Mouse (Mus musculus): ENCODE data around the gene Atp2b2. TPM values are rescaled to one million over a fixed set of nuclear protein-coding genes. Genes with fewer than 3 reads are reported as not detected.

Atp2b2 gene
- polyA plus RNA-seq, 1 experiment from 2014 or later: 37.9 TPM

DNA sequence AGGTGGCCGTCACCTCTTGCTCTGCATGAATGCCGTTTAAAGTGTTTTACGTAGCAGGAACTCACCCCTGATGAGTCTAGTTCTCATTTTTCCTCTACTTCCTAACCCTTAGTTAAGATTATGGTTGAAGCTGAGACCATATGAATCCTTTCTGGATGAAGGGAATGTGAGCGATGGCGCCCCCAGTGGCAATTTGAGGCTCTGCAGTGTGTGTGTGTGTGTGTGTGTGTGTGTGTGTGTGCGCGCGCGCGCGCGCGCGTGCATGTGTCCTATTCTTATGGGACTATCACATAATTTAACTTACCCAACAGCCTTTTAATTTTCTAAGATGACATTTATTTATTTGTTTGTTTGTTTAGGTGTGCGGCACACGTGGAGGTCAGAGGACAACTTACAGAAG, 131.3 kb downstream of the Atp2b2 start:
- no peak for ATAC-seq (ENCODE audit: low FRiP score)

DNA sequence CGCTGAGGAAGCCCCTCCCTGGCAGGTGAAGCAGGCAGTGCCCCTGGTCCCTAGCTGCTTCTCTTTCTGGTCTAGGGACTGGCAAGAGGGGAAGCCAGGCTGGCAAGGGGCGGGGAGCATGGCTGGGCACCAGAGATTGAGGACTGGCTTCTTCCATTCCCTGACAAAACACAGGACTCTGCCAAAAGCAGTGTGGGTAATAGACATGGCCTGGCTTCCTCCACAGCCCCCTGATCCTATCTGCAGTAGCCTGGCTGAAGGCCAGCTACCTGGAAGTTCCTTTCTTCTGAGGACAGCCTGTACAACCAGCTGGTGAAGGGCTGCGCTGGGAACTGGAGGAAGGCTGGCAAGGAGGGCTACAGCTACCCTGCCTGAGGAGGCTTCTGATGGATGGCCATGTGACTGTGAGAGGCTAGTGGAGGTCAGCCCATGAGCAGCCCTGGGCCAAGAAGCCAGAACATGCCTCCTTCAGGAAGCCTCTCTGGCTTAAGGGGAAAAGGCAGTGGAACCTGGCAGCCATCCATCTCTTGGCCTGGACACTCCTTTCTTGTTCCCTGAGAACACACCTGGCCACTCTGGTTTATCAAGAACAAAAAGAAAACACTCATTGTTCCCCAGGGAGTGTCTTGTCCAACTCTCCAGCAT, 131.9 kb downstream of the Atp2b2 start:
- no peak for ATAC-seq (ENCODE audit: low FRiP score)
- 82% methylated on average over 3 of the region's 3 CpGs for WGBS
- H3K9me3 ChIP-seq (replicated peaks): no peaks in the 10 kb centered on the region

More for the DNA sequence above, 131.3 kb downstream of the Atp2b2 start:
- Histone ChIP-seq H3K4me3 (replicated peaks) (no peak overlapping the region), H3K27ac (replicated peaks) (no peak overlapping the region), H3K4me2 (no peak overlapping the region), H3K27me3 (replicated peaks) (no peaks in the 10 kb centered on the region), H3K9me3 (replicated peaks) (no peaks in the 10 kb centered on the region), H3K9ac (replicated peaks) (no peak overlapping the region), H3K36me3 (no peaks in the 10 kb centered on the region), H3K4me1 (no peaks in the 10 kb centered on the region)
- WGBS: 79% methylated on average over 16 of the region's 16 CpGs

DNA sequence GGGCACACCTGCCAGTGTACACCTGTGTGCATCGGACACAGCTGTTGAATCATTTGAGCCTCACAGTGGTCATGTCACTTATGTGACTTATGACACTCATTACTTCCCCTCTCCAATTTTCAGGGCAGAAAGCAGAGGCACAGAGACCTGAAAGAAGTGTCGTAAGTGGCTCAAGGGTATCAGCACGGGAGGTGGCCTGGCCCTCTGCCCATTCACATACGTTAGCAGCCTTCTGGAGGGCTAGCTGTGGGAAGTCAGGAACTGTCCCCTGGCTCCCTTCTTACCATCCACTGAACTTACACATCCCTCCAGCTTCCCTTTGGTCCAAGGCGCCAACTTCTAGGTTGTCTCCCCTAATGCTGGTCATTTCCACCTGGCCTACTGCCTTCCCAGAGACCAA, 132.6 kb downstream of the Atp2b2 start:
- ATAC-seq (ENCODE audit: low FRiP score): no peak
- no peaks in the 10 kb centered on the region for H3K9me3 ChIP-seq (replicated peaks)
- no peak overlapping the region for H3K4me2 ChIP-seq
- 60% methylated on average over 5 of the region's 5 CpGs for WGBS
- no peak overlapping the region for H3K4me3 ChIP-seq (replicated peaks)
- no peaks in the 10 kb centered on the region for H3K4me1 ChIP-seq
- H3K27me3 ChIP-seq (replicated peaks): no peaks in the 10 kb centered on the region
- H3K9ac ChIP-seq (replicated peaks): no peak overlapping the region
- no peak overlapping the region for H3K27ac ChIP-seq (replicated peaks)
- H3K36me3 ChIP-seq: no peaks in the 10 kb centered on the region

More for the DNA sequence above, 131.9 kb downstream of the Atp2b2 start:
- H3K4me2 ChIP-seq: no peak overlapping the region
- H3K9ac ChIP-seq (replicated peaks): no peak overlapping the region
- no peak overlapping the region for H3K4me3 ChIP-seq (replicated peaks)
- H3K27ac ChIP-seq (replicated peaks): no peak overlapping the region
- no peaks in the 10 kb centered on the region for H3K4me1 ChIP-seq
- no peaks in the 10 kb centered on the region for H3K36me3 ChIP-seq
- no peaks in the 10 kb centered on the region for H3K27me3 ChIP-seq (replicated peaks)

DNA sequence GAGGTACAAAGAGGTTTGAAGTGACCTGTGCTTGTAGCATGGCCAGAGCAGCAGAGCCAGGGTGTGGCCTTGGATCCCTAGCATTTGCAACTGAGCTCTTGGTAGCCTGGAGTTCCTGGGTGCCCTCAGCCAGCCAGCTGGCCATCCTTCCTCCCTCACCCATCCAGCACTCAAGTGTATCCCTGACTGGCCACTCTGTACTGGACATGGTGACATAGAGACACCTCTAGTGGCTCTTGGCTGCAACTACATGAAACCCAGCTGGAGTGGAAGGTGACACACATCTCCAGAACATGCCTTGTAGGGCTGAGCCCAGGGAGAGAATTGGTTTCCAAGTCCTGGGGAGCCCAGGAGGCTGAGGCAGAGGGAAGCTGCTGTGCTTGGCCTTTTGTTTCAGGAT, 134.3 kb downstream of the Atp2b2 start:
- no peak for ATAC-seq (ENCODE audit: low FRiP score)
- Histone ChIP-seq H3K27me3 (replicated peaks) (no peaks in the 10 kb centered on the region), H3K27ac (replicated peaks) (no peak overlapping the region)

DNA sequence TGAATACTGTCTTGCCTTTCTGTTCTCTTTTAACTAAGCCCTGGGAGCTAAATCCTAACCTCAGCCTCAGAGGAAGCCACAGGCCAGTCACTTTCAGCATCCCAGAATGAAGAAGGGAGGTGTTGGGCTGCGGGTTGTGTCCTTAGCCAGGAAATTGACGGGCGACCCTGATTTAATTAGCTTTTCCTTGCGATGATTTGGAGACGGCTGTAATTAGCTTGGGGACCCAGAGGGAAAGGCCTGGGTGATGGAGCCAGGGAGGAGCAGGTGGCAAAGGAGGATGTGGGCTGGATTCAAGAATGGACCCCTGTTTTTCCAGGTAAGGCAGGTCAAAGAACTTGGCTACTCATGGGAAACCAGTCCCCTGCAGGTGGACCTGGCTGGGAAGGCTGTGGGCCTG, 138.0 kb downstream of the Atp2b2 start:
- Histone ChIP-seq H3K9me3 (replicated peaks) (no peaks in the 10 kb centered on the region), H3K4me3 (replicated peaks) (no peak overlapping the region), H3K27ac (replicated peaks) (no peak overlapping the region), H3K4me2 (no peak overlapping the region), H3K9ac (replicated peaks) (no peak overlapping the region), H3K4me1 (no peaks in the 10 kb centered on the region), H3K36me3 (no peaks in the 10 kb centered on the region), H3K27me3 (replicated peaks) (no peaks in the 10 kb centered on the region)
- 39% methylated on average over 5 of the region's 5 CpGs for WGBS
- ATAC-seq (ENCODE audit: low FRiP score): no peak

More for the DNA sequence above, 134.3 kb downstream of the Atp2b2 start:
- Histone ChIP-seq H3K9ac (replicated peaks) (no peak overlapping the region), H3K4me2 (no peak overlapping the region), H3K4me1 (no peaks in the 10 kb centered on the region), H3K36me3 (no peaks in the 10 kb centered on the region), H3K4me3 (replicated peaks) (no peak overlapping the region), H3K9me3 (replicated peaks) (no peaks in the 10 kb centered on the region)

DNA sequence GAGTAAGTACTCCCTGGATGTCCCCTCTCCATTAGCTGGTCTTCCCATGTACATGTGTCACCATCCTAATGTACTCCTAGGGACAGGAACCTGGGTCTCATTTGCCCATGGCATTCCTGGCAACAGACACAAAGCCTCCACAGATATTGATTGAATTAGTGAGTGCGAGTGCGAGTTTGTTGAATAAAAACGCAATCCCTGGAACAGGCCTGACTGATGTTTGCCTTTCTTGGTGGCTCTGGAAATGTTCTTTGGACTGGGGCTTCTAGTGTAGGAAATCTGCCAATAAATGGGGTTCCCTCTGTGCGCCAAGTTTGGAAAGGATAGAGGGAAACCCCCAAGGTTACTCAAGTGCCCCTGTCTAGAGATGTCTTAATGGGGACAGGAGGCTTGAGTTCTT, 146.4 kb downstream of the Atp2b2 start:
- Histone ChIP-seq H3K4me2 (no peak overlapping the region), H3K4me3 (replicated peaks) (no peak overlapping the region), H3K4me1 (peaks cover 11% of the 10 kb centered on the region), H3K9me3 (replicated peaks) (no peaks in the 10 kb centered on the region), H3K27ac (replicated peaks) (no peak overlapping the region), H3K9ac (replicated peaks) (no peak overlapping the region), H3K27me3 (replicated peaks) (peaks cover 7% of the 10 kb centered on the region; the same call in 1 of the 2 replicates), H3K36me3 (no peaks in the 10 kb centered on the region)
- ATAC-seq (ENCODE audit: low FRiP score): no peak
- WGBS: 97% methylated on average over 4 of the region's 4 CpGs

DNA sequence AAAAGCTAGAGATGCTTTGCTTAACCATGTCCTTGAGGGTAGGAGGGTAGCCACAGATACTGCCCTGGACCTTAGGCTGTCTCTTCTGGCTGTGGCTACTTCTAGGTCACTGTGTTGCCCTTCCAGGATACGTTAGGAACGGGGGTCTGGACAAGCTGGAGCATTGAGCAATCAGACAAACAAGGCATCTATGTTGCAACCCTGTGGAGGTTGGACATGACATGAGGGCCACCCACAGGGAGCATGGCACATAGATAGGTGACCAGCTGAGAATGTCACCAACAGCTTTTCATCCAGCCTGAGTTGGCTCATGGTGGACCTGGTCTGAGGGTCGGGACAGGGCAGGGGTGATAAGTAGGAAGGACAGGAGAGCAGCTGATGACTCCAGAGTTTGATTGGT, 148.4 kb downstream of the Atp2b2 start:
- Histone ChIP-seq H3K9ac (replicated peaks) (no peak overlapping the region), H3K4me1 (peaks cover 25% of the 10 kb centered on the region), H3K27me3 (replicated peaks) (peaks cover 7% of the 10 kb centered on the region; the same call in 1 of the 2 replicates), H3K4me3 (replicated peaks) (no peak overlapping the region), H3K36me3 (no peaks in the 10 kb centered on the region), H3K4me2 (no peak overlapping the region), H3K9me3 (replicated peaks) (no peaks in the 10 kb centered on the region), H3K27ac (replicated peaks) (no peak overlapping the region)
- no peak for ATAC-seq (ENCODE audit: low FRiP score)
- 81% methylated on average over 3 of the region's 3 CpGs for WGBS

DNA sequence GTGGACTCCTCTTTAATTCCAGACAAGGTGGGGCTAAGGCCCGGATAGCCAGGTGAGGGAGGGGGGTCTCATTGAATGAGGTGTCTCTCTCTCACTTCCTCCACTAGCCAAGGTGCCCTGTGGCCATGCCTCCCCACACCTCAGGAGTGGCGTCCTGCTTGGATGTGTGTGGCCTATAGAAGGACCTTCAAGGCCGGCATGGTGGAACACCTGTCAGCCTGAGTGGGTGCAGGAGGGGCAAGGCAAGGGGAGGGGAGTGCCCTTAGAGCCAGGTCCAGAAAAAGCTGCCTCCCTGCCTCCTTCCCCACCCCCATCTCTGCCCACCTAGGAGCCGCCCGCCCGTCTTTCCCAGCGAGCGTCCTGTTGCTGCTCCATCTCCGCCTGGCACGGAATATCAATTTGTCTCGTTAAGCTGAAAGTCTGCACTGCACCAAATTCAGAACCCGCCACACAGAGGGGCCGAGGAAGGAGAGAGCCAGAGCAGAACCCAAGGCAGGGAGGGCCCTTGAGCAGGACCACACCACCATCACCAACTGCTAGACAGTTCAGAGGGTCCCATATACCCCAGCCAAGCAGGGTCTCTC, 150.2 kb downstream of the Atp2b2 start:
- Histone ChIP-seq H3K9me3 (replicated peaks) (no peaks in the 10 kb centered on the region), H3K9ac (replicated peaks) (peak overlapping the region; percentile 69; the same call in 1 of the 2 replicates), H3K36me3 (no peaks in the 10 kb centered on the region), H3K27me3 (replicated peaks) (peaks cover 7% of the 10 kb centered on the region; the same call in 1 of the 2 replicates), H3K4me1 (peaks cover 36% of the 10 kb centered on the region), H3K27ac (replicated peaks) (peak overlapping the region; percentile 82), H3K4me2 (peak overlapping the region; percentile 85), H3K4me3 (replicated peaks) (peak overlapping the region; percentile 56)
- WGBS: 49% methylated on average over 13 of the region's 13 CpGs
- no peak for ATAC-seq (ENCODE audit: low FRiP score)

DNA sequence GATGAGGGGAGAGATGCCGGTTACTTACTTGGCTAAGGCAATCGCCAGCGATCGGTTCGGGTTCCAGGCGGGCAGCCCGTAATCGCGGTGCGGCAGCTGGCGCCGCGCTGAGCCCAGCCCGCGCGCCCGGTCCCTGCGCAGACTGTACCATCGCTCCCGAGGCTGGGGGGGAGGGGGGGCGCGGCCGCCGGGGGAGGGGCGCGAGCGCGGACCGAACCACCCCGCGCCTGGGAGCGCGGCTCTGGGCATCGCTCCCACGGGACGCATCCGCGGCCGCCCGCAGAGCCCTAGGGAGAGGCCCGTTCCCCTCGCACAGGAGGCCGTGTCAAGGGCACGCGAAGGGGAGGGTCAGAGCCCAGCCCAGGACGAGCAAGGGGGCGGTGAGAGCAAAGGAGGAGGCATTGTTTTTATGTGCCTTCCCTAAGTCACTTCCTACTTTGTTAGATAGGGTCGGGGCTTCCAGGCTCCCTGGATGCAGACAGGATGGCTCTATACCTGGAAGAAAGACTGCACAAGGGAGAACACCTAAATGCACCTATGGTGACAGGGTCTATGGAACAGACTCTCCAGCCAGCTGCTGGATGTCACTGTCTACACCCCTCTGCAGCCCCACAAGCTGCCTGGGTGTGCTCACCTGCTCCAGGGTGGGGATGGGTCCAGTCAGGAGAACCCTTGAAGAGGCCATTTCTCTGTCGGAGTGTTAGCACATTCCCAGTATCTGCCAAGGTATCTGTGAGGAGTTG, 151.0 kb downstream of the Atp2b2 start:
- peak; percentile 84 for ATAC-seq (ENCODE audit: low FRiP score)
- no peaks in the 10 kb centered on the region for H3K9me3 ChIP-seq (replicated peaks)
- 1% methylated on average over 45 of the region's 49 CpGs for WGBS
- H3K9ac ChIP-seq (replicated peaks): peak overlapping the region; percentile 69
- H3K27ac ChIP-seq (replicated peaks): peak overlapping the region; percentile 82
- peaks cover 7% of the 10 kb centered on the region; the same call in 1 of the 2 replicates for H3K27me3 ChIP-seq (replicated peaks)
- no peaks in the 10 kb centered on the region for H3K36me3 ChIP-seq
- H3K4me2 ChIP-seq: peak overlapping the region; percentile 85
- peak overlapping the region; percentile 56 for H3K4me3 ChIP-seq (replicated peaks)
- H3K4me1 ChIP-seq: peaks cover 43% of the 10 kb centered on the region

DNA sequence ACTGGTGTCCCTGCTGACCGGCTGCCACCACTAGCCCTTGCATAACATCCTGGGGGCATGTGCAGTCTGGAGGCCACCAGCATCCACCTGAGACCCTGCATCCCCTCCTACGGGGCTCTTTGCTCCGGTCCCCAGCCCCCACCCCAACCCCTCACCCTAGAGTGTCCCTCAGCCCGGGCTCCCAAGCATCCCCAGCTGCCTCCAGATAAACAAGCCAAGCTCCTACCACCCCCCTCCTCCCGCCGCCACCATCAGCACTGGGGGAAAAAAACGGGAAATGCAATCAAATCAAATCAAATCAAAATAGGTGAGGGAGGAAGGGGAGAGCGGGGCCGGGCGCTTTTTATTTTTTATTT, 151.6 kb downstream of the Atp2b2 start:
- Histone ChIP-seq H3K4me3 (replicated peaks) (peak overlapping the region; percentile 56), H3K4me1 (peaks cover 43% of the 10 kb centered on the region), H3K36me3 (no peaks in the 10 kb centered on the region), H3K9ac (replicated peaks) (peak overlapping the region; percentile 69), H3K27me3 (replicated peaks) (peaks cover 7% of the 10 kb centered on the region; the same call in 1 of the 2 replicates), H3K9me3 (replicated peaks) (no peaks in the 10 kb centered on the region), H3K4me2 (peak overlapping the region; percentile 85), H3K27ac (replicated peaks) (peak overlapping the region; percentile 82)
- 2% methylated on average over 10 of the region's 10 CpGs for WGBS
- ATAC-seq (ENCODE audit: low FRiP score): peak; percentile 54

DNA sequence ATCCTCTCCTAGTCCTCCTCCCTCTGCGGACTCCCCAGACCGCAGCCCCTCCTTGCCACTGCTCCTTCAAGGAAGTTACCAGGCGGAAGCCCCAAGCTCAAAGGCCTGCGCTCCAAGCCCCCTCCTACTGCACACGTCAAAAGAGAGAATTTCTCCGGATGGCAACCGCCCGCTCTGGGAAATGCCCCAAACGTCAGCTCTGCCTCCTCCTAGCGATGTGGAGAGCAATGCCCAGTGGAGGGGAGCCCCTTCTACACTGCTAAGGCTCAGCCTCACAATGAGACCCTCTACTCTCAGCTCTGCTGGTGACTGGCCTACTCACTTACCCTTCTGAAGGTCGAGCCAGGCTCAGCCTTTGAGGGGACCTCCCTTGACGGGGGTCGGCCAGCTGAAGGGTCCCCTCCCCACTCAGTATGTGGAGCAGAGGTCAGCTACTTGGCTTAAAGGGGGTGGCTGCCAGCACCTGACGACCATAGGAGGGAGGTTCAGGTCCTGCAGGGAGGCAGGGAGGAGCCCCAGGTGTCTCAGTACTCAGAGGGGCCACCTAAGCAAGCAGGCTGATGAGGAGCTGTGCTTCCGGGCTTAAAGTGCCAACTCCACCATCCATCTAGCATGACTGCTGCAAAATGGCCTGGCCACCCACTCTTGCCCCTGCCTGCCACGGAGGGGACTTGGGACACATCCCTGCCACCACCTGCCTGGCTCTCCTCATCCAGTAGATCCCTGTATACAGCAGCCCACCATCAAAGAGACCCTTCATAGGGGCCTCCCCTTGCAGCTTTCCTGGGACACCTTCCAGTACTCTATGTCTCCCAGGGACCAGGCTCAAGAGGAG, 152.2 kb downstream of the Atp2b2 start:
- H3K27me3 ChIP-seq (replicated peaks): peaks cover 7% of the 10 kb centered on the region; the same call in 1 of the 2 replicates
- peak overlapping the region; percentile 82 for H3K27ac ChIP-seq (replicated peaks)
- H3K4me3 ChIP-seq (replicated peaks): peak overlapping the region; percentile 56
- WGBS: 6% methylated on average over 16 of the region's 16 CpGs
- no peaks in the 10 kb centered on the region for H3K36me3 ChIP-seq
- ATAC-seq (ENCODE audit: low FRiP score): peak; percentile 37; the same call in 1 of the 2 replicates
- H3K9ac ChIP-seq (replicated peaks): peak overlapping the region; percentile 69
- peaks cover 43% of the 10 kb centered on the region for H3K4me1 ChIP-seq
- peak overlapping the region; percentile 85 for H3K4me2 ChIP-seq
- no peaks in the 10 kb centered on the region for H3K9me3 ChIP-seq (replicated peaks)
